In the genomic region with DNA sequence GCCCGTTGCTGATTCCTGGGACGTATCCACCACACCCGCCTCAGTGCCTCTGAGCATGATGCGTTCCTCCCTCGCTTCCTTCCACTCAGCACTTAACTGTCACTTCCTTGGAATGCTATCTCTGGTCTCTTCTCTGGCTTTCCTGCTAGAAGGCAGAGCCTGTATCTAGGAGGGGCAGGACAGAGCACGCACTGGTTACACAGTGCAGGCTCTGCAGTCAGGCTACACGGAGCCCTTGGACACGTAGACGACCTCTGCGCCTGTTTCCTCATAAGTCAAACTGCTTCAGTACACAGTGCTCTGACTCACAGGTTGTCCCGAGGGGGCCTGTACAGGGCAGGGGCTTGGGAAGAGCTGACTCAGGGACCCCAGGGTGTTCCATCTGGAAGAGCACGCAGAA, we compare ENCODE assay signal across 8 mouse cellular contexts. TPM values are rescaled to one million over a fixed set of nuclear protein-coding genes. Genes with fewer than 3 reads are reported as not detected.
DNase-seq lines count a peak whose midpoint lies in the region; ATAC-seq and TF ChIP-seq lines count a peak whose summit lies in the region.
"Had no signal": no experiment of that assay in that cellular context is flagged by ENCODE, and none has a peak within 500 bp of the region (broad histone marks: within the 10 kb centered on the region; RNA-seq: fewer than 3 reads in every experiment).

No protein-coding gene starts in this region.

- 0 out of 2 replicates have a peak overlapping the region, but pooled peaks have one; percentile 6 for H3K27ac ChIP-seq in kidney, adult 2 months (ENCODE audit: insufficient read depth, low read depth, low read length)
- peak overlapping the region; percentile 42; the same call in 1 of the 2 replicates for H3K27ac ChIP-seq in heart, embryonic 16.5 days (ENCODE audit: low read length)
- peak overlapping the region; percentile 60 for H3K27ac ChIP-seq in liver, embryonic 11.5 days (ENCODE audit: low read depth, low read length)
- 0 out of 2 replicates have a peak overlapping the region, but pooled peaks have one; percentile 10 for H3K27ac ChIP-seq in small intestine, adult 2 months (ENCODE audit: insufficient read depth, low read depth, low read length)

- intact Hi-C loops in left cerebral cortex, postnatal 10 days (cut with DNase I), result no loop called here

- H3K4me3 ChIP-seq in kidney, adult 2 months (ENCODE audit: insufficient read depth, low read depth, low read length), result no peak overlapping the region
- no peak overlapping the region for H3K4me3 ChIP-seq in heart, embryonic 16.5 days (ENCODE audit: low read length)
- no peak overlapping the region for H3K4me3 ChIP-seq in liver, embryonic 11.5 days (ENCODE audit: low read depth, low read length)
- no peak overlapping the region for H3K4me3 ChIP-seq in small intestine, adult 2 months (ENCODE audit: low read depth, low read length)

- peak overlapping the region; percentile 48 for H3K9ac ChIP-seq in heart, embryonic 16.5 days (ENCODE audit: low read length)
- no peak overlapping the region; the same call in 1 of the 2 replicates for H3K9ac ChIP-seq in liver, embryonic 11.5 days (ENCODE audit: low read depth, low read length)

- H3K9me3 ChIP-seq in heart, embryonic 16.5 days (replicated peaks; ENCODE audit: control insufficient read depth, low read length), result no peaks in the 10 kb centered on the region
- H3K9me3 ChIP-seq in liver, embryonic 11.5 days (ENCODE audit: control insufficient read depth, low read length), result no peaks in the 10 kb centered on the region

- H3K4me1 ChIP-seq in kidney, adult 2 months (ENCODE audit: control insufficient read depth, insufficient read depth, low read length), result no peaks in the 10 kb centered on the region
- peaks cover 26% of the 10 kb centered on the region for H3K4me1 ChIP-seq in heart, embryonic 16.5 days (ENCODE audit: control insufficient read depth, insufficient read depth, low read length)
- H3K4me1 ChIP-seq in liver, embryonic 11.5 days (replicated peaks; ENCODE audit: control insufficient read depth, insufficient read depth, low read length), result peaks cover 32% of the 10 kb centered on the region
- peaks cover 18% of the 10 kb centered on the region for H3K4me1 ChIP-seq in small intestine, adult 2 months (ENCODE audit: control insufficient read depth, insufficient read depth, insufficient read length, low read length)

- H3K4me2 ChIP-seq in heart, embryonic 16.5 days (ENCODE audit: low read depth, low read length), result no peak overlapping the region
- no peak overlapping the region for H3K4me2 ChIP-seq in liver, embryonic 11.5 days

- no peaks in the 10 kb centered on the region for H3K27me3 ChIP-seq in kidney, adult 2 months (replicated peaks; ENCODE audit: control insufficient read depth, insufficient read depth, low read length)
- no peaks in the 10 kb centered on the region for H3K27me3 ChIP-seq in heart, embryonic 16.5 days (ENCODE audit: control insufficient read depth, insufficient read depth, low read length)
- H3K27me3 ChIP-seq in liver, embryonic 11.5 days (replicated peaks; ENCODE audit: control insufficient read depth, insufficient read depth, low read length), result no peaks in the 10 kb centered on the region
- no peaks in the 10 kb centered on the region for H3K27me3 ChIP-seq in small intestine, adult 2 months (ENCODE audit: control insufficient read depth, insufficient read depth, low read length)

- TF ChIP-seq POLR2A in kidney, adult 2 months (IDR thresholded peaks at IDR 0.05; ENCODE audit: low read depth, low read length), result no peak
- TF ChIP-seq POLR2A in small intestine, adult 2 months (IDR thresholded peaks at IDR 0.05; ENCODE audit: low read depth, low read length), result no peak

- peak; percentile 18; the same call in 1 of the 2 replicates for ATAC-seq in heart, embryonic 16.5 days (replicated peaks; ENCODE audit: extremely low read depth, insufficient read depth, low FRiP score)
- no peak; the same call in 1 of the 2 replicates for ATAC-seq in liver, embryonic 11.5 days (replicated peaks; ENCODE audit: low FRiP score)

- DNase-seq in kidney, adult 2 months, result peak; percentile 49
- no peak for DNase-seq in kidney, adult 8-10 months
- no peak for DNase-seq in liver, embryonic 11.5 days (ENCODE audit: low spot score)
- no peak for DNase-seq in layer of hippocampus, adult 9-11 months
- no peak for DNase-seq in left cerebral cortex, postnatal 10 days (ENCODE audit: extremely low spot score in 1 of 2, low spot score in 2 of 2)
- DNase-seq: cerebellum, postnatal 25 days had no signal

- H3K36me3 ChIP-seq in kidney, adult 2 months (ENCODE audit: control insufficient read depth, insufficient read depth, low read length), result no peaks in the 10 kb centered on the region
- peaks cover 7% of the 10 kb centered on the region; the same call in 1 of the 2 replicates for H3K36me3 ChIP-seq in heart, embryonic 16.5 days (ENCODE audit: control insufficient read depth, insufficient read depth)
- no peaks in the 10 kb centered on the region for H3K36me3 ChIP-seq in liver, embryonic 11.5 days (ENCODE audit: control insufficient read depth, insufficient read depth, low read length)
- no peaks in the 10 kb centered on the region for H3K36me3 ChIP-seq in small intestine, adult 2 months (ENCODE audit: control insufficient read depth, insufficient read depth, low read length)

- 49% methylated on average over 12 of the region's 12 CpGs for WGBS in kidney, adult 2 months
- 45% methylated on average over 12 of the region's 12 CpGs for WGBS in heart, embryonic 16.5 days
- WGBS in liver, embryonic 11.5 days, result 56% methylated on average over 12 of the region's 12 CpGs
- 69% methylated on average over 12 of the region's 12 CpGs for WGBS in small intestine, adult 2 months

- TF ChIP-seq CTCF in kidney, adult 2 months (conservative IDR thresholded peaks at IDR 0.05; ENCODE audit: insufficient read depth, insufficient read length, low read depth, low read length), result no peak
- no peak for TF ChIP-seq CTCF in small intestine, adult 2 months (IDR thresholded peaks at IDR 0.05; ENCODE audit: extremely low read depth, insufficient read length, insufficient replicate concordance, low read depth, low read length)

RNA-seq across cellular contexts. Expression of a gene that starts 8.2 kb away (rescaled TPM):
- 7.3 and 7.9 TPM in 2 replicates for polyA plus RNA-seq in kidney, adult 2 months (2012; rRNA removed)
- 4.6 and 5.1 TPM in 2 replicates for polyA plus RNA-seq in heart, embryonic 16.5 days (2015; fragmentation: Nextera tagmentation; extraction: Ambion mirVana)
- polyA plus RNA-seq in liver, embryonic 11.5 days (2014; fragmentation: Nextera tagmentation; extraction: Ambion mirVana), result 1.7 and 1.8 TPM in 2 replicates
- 6.4 and 6.8 TPM in 2 replicates for polyA plus RNA-seq in small intestine, adult 2 months (2012; rRNA removed)
- 10 to 100 TPM; 60.8 to 62.0 TPM for total RNA-seq in left cerebral cortex, postnatal 10 days (2021)

RNA-seq across cellular contexts. Expression of a gene that starts 40.9 kb away (rescaled TPM):
- polyA plus RNA-seq in kidney, adult 2 months (2012; rRNA removed), result 192 and 218 TPM in 2 replicates
- polyA plus RNA-seq in heart, embryonic 16.5 days (2015; fragmentation: Nextera tagmentation; extraction: Ambion mirVana), result 347 and 358 TPM in 2 replicates
- polyA plus RNA-seq in liver, embryonic 11.5 days (2014; fragmentation: Nextera tagmentation; extraction: Ambion mirVana), result 401 and 428 TPM in 2 replicates
- polyA plus RNA-seq in small intestine, adult 2 months (2012; rRNA removed), result 99.4 and 256 TPM in 2 replicates
- total RNA-seq in left cerebral cortex, postnatal 10 days (2021), result 100 to 1,000 TPM; 298 to 310 TPM

Comparison
In these comparisons a context has a peak if more than half of its experiments do, and no peak if none do; other contexts are left out.
1. H3K27ac ChIP-seq: peak in every context shown above with its lines; median percentile 60 in liver, embryonic 11.5 days; 42 in heart, embryonic 16.5 days; 10 in small intestine, adult 2 months; 6 in kidney, adult 2 months.